In genomic region chrX:162025210-162025953, GRCm38 (mm10) we compare ENCODE assay signal across 8 mouse cellular contexts.
DNase-seq lines count a peak whose midpoint lies in the region; ATAC-seq lines count a peak whose summit lies in the region.

No protein-coding gene starts in this region.

- DNase-seq in B cell, adult 2 months, result peak; percentile 2 to 22
- DNase-seq in adrenal gland, adult 2 months, result peak; percentile 52
- DNase-seq in forelimb bud, embryonic 11.5 days (ENCODE audit: low read depth, low spot score), result peak; percentile 43
- peak; percentile 50 for DNase-seq in limb, embryonic 11.5 days (ENCODE audit: low spot score)
- DNase-seq in cerebellum, adult 11-12 months, result no peak

- no peak overlapping the region for H3K9ac ChIP-seq in hindbrain, embryonic 12.5 days
- no peak overlapping the region for H3K9ac ChIP-seq in limb, embryonic 11.5 days (ENCODE audit: low read length)
- H3K9ac ChIP-seq in midbrain, embryonic 15.5 days, result no peak overlapping the region
- no peak overlapping the region for H3K9ac ChIP-seq in stomach, embryonic 15.5 days

- no peaks in the 10 kb centered on the region for H3K36me3 ChIP-seq in hindbrain, embryonic 12.5 days
- H3K36me3 ChIP-seq in limb, embryonic 11.5 days (ENCODE audit: control insufficient read depth, insufficient read depth, low read length), result no peaks in the 10 kb centered on the region
- no peaks in the 10 kb centered on the region for H3K36me3 ChIP-seq in midbrain, embryonic 15.5 days (replicated peaks)
- H3K36me3 ChIP-seq in stomach, embryonic 15.5 days, result no peaks in the 10 kb centered on the region

- H3K4me3 ChIP-seq in hindbrain, embryonic 12.5 days, result no peak overlapping the region
- no peak overlapping the region for H3K4me3 ChIP-seq in limb, embryonic 11.5 days (ENCODE audit: low read depth, low read length)
- H3K4me3 ChIP-seq in midbrain, embryonic 15.5 days, result no peak overlapping the region
- H3K4me3 ChIP-seq in stomach, embryonic 15.5 days (replicated peaks), result no peak overlapping the region

- 40% methylated on average over 13 of the region's 13 CpGs for WGBS in hindbrain, embryonic 12.5 days
- WGBS in limb, embryonic 11.5 days, result 35% methylated on average over 13 of the region's 13 CpGs
- 38% methylated on average over 13 of the region's 13 CpGs for WGBS in midbrain, embryonic 15.5 days
- 31% methylated on average over 13 of the region's 13 CpGs for WGBS in stomach, embryonic 15.5 days

- peak overlapping the region; percentile 29 for H3K4me2 ChIP-seq in hindbrain, embryonic 12.5 days (replicated peaks)
- H3K4me2 ChIP-seq in limb, embryonic 11.5 days (ENCODE audit: low read depth, severe bottlenecking), result no peak overlapping the region
- H3K4me2 ChIP-seq in midbrain, embryonic 15.5 days, result peak overlapping the region; percentile 27; the same call in 1 of the 2 replicates
- H3K4me2 ChIP-seq in stomach, embryonic 15.5 days, result peak overlapping the region; percentile 16

- peaks cover 48% of the 10 kb centered on the region for H3K27me3 ChIP-seq in hindbrain, embryonic 12.5 days
- H3K27me3 ChIP-seq in limb, embryonic 11.5 days (ENCODE audit: control insufficient read depth, insufficient read depth, low read length), result peaks cover 8% of the 10 kb centered on the region; the same call in 1 of the 2 replicates
- H3K27me3 ChIP-seq in midbrain, embryonic 15.5 days (replicated peaks), result peaks cover 18% of the 10 kb centered on the region
- no peaks in the 10 kb centered on the region for H3K27me3 ChIP-seq in stomach, embryonic 15.5 days (replicated peaks)

- no peak for ATAC-seq in hindbrain, embryonic 12.5 days (ENCODE audit: low FRiP score)
- no peak for ATAC-seq in limb, embryonic 11.5 days (ENCODE audit: insufficient number of reproducible peaks, low FRiP score, low TSS enrichment, low read depth)
- no peak for ATAC-seq in midbrain, embryonic 15.5 days (replicated peaks)
- peak; percentile 58; the same call in 1 of the 2 replicates for ATAC-seq in stomach, embryonic 15.5 days (ENCODE audit: insufficient read depth, low FRiP score, low read depth)

- no peak overlapping the region for H3K27ac ChIP-seq in hindbrain, embryonic 12.5 days
- no peak overlapping the region for H3K27ac ChIP-seq in limb, embryonic 11.5 days (replicated peaks; ENCODE audit: low read depth, low read length)
- H3K27ac ChIP-seq in midbrain, embryonic 15.5 days, result no peak overlapping the region
- no peak overlapping the region for H3K27ac ChIP-seq in stomach, embryonic 15.5 days

- no peaks in the 10 kb centered on the region for H3K9me3 ChIP-seq in hindbrain, embryonic 12.5 days (replicated peaks)
- H3K9me3 ChIP-seq in limb, embryonic 11.5 days (ENCODE audit: control insufficient read depth, low read length), result no peaks in the 10 kb centered on the region
- no peaks in the 10 kb centered on the region for H3K9me3 ChIP-seq in midbrain, embryonic 15.5 days
- no peaks in the 10 kb centered on the region for H3K9me3 ChIP-seq in stomach, embryonic 15.5 days

- peaks cover 6% of the 10 kb centered on the region; the same call in 1 of the 2 replicates for H3K4me1 ChIP-seq in hindbrain, embryonic 12.5 days
- H3K4me1 ChIP-seq in limb, embryonic 11.5 days (ENCODE audit: control insufficient read depth, insufficient read depth, low read length), result no peaks in the 10 kb centered on the region
- no peaks in the 10 kb centered on the region for H3K4me1 ChIP-seq in midbrain, embryonic 15.5 days
- no peaks in the 10 kb centered on the region for H3K4me1 ChIP-seq in stomach, embryonic 15.5 days
